Mouse (Mus musculus): ENCODE data around the gene Gm49354.

Gene Gm49354

GRCm38 (mm10) chr13:59710230-59710629 is 71.8 kb downstream of the Gm49354 start, which contains the start of gene Spata31d1a:
TSS of gene Spata31d1a (minus strand) at chr13:59710330.
- no peak for DNase-seq (ENCODE audit: low spot score)

Data from urinary bladder, postnatal 14 days (tissue).